Mouse (Mus musculus) ES-E14 (cell line): ENCODE measurements around the gene Tomm7.

Experiments
- CHD2 ChIP-seq: IDR thresholded peaks from 2 replicates; pipeline ENCODE4 v1.6.1; 2014; ENCODE audit warnings: mild to moderate bottlenecking, low read depth, low read length, inconsistent platforms
- MAFK ChIP-seq: IDR thresholded peaks from 2 replicates; pipeline ENCODE4 v1.6.1; 2014; ENCODE audit warnings: mild to moderate bottlenecking, low read depth, low read length, inconsistent platforms; ENCODE audit not compliant: insufficient read depth

DNA sequence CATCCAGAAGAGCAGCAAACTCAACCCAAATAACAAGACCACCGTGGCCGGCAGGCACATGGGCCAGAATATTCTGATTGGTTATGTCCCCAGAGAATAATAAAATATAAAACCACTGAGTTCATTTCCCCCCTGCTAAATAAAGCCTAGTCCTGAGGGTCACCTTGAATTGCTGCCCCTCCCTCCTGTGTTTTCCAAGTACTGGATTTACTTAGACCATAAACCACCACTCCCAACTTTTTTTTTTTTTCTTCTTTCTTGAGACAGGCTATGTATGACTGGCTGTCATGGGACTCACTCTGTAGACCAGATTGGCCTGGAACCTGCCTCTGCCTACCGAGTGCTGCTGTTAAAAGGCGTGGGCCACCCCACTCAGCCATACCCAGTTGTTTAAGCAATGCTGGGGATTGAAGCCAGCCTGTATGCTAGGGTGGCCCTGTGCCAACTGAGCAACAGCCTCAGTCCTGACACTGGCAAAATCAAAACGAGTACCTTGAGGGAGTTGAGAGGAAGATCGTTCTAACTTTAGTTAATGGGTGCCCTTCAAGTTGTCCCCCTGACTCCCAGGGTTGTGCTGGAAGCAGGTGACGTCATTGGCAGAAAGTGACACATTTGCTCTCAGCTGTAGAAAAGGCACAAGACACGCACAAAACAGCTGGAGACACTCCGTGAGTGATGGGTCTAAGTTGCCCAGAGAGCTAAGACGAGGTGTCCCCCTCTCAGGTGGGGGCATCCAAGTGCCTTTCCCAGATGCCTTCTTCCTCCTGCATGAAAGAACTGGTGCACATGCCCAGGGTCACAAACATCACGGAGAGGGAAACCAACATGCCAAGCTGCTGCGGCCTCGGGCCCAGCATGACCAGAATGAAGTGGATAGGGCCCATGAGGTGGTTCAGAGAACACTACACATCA lies 20.3 kb upstream of the Tomm7 start:
- TF ChIP-seq CHD2, result no peak
- TF ChIP-seq MAFK, result no peak
